Mouse (Mus musculus) midbrain, embryonic 11.5 days (tissue): ENCODE results near the gene Dld. TPM values are rescaled to one million over a fixed set of nuclear protein-coding genes. Genes with fewer than 3 reads are reported as not detected.

ENCODE experiments used
- ATAC-seq: fragments of 200-750 bp; cut with Nextera tagmentation; 2 replicates; pipeline ENCODE4 v1.8.0; 2017; ENCODE audit warnings: moderate TSS enrichment, moderate library complexity; ENCODE audit not compliant: low FRiP score
- DNase-seq: peaks from one replicate; pipeline ENCODE4 v3.0.0; 2015; ENCODE audit warnings: low spot score; ENCODE audit errors: missing footprints
- H3K27ac ChIP-seq: fragments of 300-500 bp; sonication (generic); 2 replicates; pipeline ENCODE4 v1.5.1; 2014; ENCODE audit warnings: low read depth, low read length
- H3K27me3 ChIP-seq: fragments of 300-500 bp; sonication (generic); 2 replicates; pipeline ENCODE4 v1.6.1; 2014; ENCODE audit warnings: mild to moderate bottlenecking, low read length, moderate library complexity, mixed read lengths; ENCODE audit not compliant: control insufficient read depth, insufficient read depth
- H3K36me3 ChIP-seq: fragments of 300-500 bp; sonication (generic); 2 replicates; pipeline ENCODE4 v1.6.1; 2014; ENCODE audit warnings: mild to moderate bottlenecking, low read length, moderate library complexity, mixed read lengths; ENCODE audit not compliant: control insufficient read depth, insufficient read depth
- H3K4me1 ChIP-seq: fragments of 300-500 bp; sonication (generic); 2 replicates; pipeline ENCODE4 v1.6.1; 2014; ENCODE audit warnings: low read length; ENCODE audit not compliant: control insufficient read depth, insufficient read depth
- H3K4me2 ChIP-seq: fragments of 300-500 bp; sonication (generic); 2 replicates; pipeline ENCODE4 v1.6.1; 2014; ENCODE audit warnings: mild to moderate bottlenecking, moderate library complexity
- H3K4me3 ChIP-seq: fragments of 300-500 bp; sonication (generic); 2 replicates; pipeline ENCODE4 v1.5.1; 2014; ENCODE audit warnings: low read depth, low read length
- H3K9ac ChIP-seq: fragments of 300-500 bp; sonication (generic); 2 replicates; pipeline ENCODE4 v1.6.1; 2014; ENCODE audit warnings: low read length
- H3K9me3 ChIP-seq: fragments of 300-500 bp; sonication (generic); 2 replicates; pipeline ENCODE4 v1.6.1; 2016; ENCODE audit warnings: low read length; ENCODE audit not compliant: control insufficient read depth
- WGBS: fragments of 180-500 bp; shearing (Covaris S2); extraction: QIAGEN DNeasy Blood & Tissue Kit; methylation state at CpG from one replicate; pipeline ENCODE4 v1.1.7; 2014; 5-methylcytosine and 5-hydroxymethylcytosine counted together
- polyA plus RNA-seq: library from polyadenylated mRNA; unstranded; fragments of >200 nt; fragmentation: Nextera tagmentation; extraction: Ambion mirVana; gene quantifications from 2 replicates; pipeline ENCODE4 v1.2.1, GENCODE M21; 2014

The Dld gene
- polyA plus RNA-seq, 1 experiment from 2014 or later, result 159 TPM

DNA sequence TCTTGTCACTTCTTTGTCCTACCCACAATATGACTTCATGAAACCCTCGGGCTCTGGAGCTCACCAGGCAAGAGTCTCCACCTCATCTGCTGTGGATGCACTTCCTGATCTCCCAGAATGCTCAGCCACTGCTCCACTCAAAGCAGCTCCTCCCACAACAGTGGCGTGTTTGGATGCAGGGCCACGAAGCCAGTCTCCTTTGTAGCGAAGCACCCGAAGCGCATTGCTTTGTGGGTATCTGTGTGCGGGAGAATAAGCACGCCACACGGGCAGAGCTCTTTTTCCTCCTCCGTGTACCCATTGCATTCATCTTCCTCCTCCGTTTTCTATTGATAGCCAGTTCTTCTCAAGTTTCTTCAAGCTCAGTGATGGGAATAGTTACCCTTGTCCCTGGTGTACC is 26.0 kb upstream of the Dld start:
- DNase-seq (peak; percentile 78), ATAC-seq (no peak)
- Histone ChIP-seq H3K27ac (no peak overlapping the region), H3K4me1 (no peaks in the 10 kb centered on the region), H3K36me3 (no peaks in the 10 kb centered on the region), H3K9me3 (no peaks in the 10 kb centered on the region), H3K4me3 (no peak overlapping the region), H3K27me3 (no peaks in the 10 kb centered on the region), H3K9ac (no peak overlapping the region), H3K4me2 (no peak overlapping the region)
- WGBS, result 87% methylated on average over 11 of the region's 11 CpGs

DNA sequence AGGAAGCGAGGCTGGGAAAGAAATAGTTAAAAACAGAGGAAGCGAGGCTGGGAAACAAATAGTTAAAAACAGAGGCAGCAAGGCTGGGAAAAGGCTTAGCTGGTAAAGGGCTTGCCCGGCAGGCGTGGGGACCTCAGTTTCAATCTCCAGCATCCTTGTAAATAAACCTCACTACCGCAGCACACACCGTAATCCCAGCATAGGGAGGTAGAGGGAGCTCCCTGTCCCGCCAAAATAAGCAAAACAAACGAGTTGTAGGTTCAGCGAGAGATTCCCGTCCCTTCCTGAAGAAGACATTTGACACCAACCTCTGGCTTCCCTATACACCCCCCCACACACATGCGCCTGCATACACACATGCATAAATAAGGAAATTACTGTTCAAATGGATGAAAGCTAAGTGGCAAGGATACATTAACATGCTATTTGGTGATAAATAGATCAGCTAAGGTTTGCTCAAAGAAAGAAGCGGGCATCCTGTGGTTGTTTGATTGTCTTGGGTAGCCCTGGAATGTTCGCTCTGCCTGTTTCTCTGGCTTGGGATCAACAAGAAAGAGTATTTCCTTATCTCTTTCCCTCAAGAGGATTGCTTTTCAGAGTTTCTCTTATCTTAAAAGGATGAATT is 25.2 kb upstream of the Dld start:
- no peaks in the 10 kb centered on the region for H3K36me3 ChIP-seq
- peak overlapping the region; percentile 42; the same call in 1 of the 2 replicates for H3K9ac ChIP-seq
- no peak for ATAC-seq
- peak overlapping the region; percentile 43 for H3K4me2 ChIP-seq
- no peaks in the 10 kb centered on the region for H3K27me3 ChIP-seq
- H3K4me1 ChIP-seq, result no peaks in the 10 kb centered on the region
- H3K4me3 ChIP-seq, result 0 out of 2 replicates have a peak overlapping the region, but pooled peaks have one; percentile 13
- no peak overlapping the region for H3K27ac ChIP-seq
- peak; percentile 91 for DNase-seq
- 18% methylated on average over 13 of the region's 13 CpGs for WGBS
- no peaks in the 10 kb centered on the region for H3K9me3 ChIP-seq

DNA sequence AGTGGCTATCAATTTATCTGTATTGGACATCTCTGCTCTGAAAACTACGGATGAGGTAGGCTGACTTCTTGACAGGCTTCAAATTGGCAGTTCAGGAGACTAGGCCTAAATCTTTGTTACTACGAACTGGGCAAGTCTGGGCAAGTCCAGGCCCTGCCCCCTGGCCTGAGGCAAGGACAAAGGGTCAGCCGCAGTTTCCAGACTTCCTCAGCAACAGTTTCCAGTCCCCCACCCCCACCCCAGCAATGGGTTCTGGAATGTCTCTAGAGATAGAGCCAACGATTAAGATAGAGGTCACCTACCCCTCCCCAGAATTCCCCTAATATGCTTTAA is 24.0 kb upstream of the Dld start:
- no peak overlapping the region for H3K4me3 ChIP-seq
- no peaks in the 10 kb centered on the region for H3K4me1 ChIP-seq
- no peak overlapping the region for H3K4me2 ChIP-seq
- no peak for DNase-seq
- no peaks in the 10 kb centered on the region for H3K36me3 ChIP-seq
- no peak overlapping the region for H3K9ac ChIP-seq
- no peak overlapping the region for H3K27ac ChIP-seq
- H3K27me3 ChIP-seq, result no peaks in the 10 kb centered on the region
- WGBS, result 80% methylated on average over 4 of the region's 4 CpGs
- ATAC-seq, result 0 out of 2 replicates have a peak, but pooled peaks have one; percentile 28
- H3K9me3 ChIP-seq, result no peaks in the 10 kb centered on the region

DNA sequence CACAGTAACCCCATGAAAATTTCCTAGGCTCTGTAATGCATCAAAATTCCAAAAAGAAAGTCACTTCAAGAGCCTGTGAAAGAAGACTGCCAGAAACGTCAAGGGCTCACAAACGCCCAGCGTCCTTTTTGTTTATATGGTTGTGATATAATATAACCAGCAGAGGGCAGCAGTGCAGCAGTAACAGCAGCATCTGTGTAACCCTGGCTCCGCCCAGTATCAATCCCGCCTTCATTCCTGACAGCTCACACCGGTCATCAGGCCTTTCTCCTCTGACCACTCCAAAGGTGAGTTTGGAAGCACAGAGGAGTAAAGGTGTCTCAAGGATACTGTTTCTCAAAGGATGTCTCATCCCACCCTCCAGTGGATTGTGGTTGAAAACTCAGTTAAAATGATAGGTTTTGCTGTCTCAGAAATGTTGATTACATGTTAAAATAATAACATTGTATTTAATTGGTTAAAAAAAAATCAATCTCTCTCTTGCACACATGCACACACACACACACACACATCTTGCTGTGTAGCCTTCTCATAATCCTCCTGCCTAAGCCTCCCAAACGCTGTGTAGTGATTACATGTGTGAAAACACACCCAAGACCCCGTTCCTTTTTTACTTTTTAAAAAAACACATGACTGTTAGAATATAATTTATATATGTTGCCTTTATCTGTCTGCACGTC is 23.5 kb upstream of the Dld start:
- WGBS, result 40% methylated on average over 9 of the region's 9 CpGs
- Histone ChIP-seq H3K27ac (no peak overlapping the region), H3K9ac (no peak overlapping the region), H3K4me2 (no peak overlapping the region), H3K4me3 (no peak overlapping the region), H3K4me1 (no peaks in the 10 kb centered on the region), H3K27me3 (no peaks in the 10 kb centered on the region), H3K9me3 (no peaks in the 10 kb centered on the region), H3K36me3 (no peaks in the 10 kb centered on the region)
- DNase-seq (peak; percentile 93), ATAC-seq (peak; percentile 81)

DNA sequence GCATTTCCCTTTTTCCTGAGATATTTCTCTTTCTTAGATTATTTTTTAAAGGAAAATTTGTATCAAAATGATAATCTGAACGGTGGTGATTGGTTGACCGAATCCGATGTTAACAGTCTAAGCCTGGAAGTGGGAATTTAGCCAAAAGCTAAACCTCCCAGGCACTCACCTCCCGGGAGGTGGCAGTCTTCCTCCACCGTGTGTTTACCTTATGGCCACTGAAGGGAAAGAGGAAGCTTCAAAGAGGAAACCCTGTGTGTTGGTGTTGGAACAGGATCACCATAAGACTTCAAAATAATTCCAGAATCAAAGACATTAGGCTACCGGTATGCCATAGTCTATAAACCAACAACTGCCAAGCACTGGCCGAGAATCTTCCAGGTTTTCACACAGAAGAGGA is 18.4 kb upstream of the Dld start:
- ATAC-seq, result no peak
- Histone ChIP-seq H3K36me3 (no peaks in the 10 kb centered on the region), H3K27ac (no peak overlapping the region), H3K9ac (no peak overlapping the region), H3K27me3 (no peaks in the 10 kb centered on the region), H3K4me3 (no peak overlapping the region), H3K4me2 (no peak overlapping the region), H3K9me3 (no peaks in the 10 kb centered on the region), H3K4me1 (no peaks in the 10 kb centered on the region)
- 89% methylated on average over 7 of the region's 7 CpGs for WGBS
- DNase-seq, result no peak

DNA sequence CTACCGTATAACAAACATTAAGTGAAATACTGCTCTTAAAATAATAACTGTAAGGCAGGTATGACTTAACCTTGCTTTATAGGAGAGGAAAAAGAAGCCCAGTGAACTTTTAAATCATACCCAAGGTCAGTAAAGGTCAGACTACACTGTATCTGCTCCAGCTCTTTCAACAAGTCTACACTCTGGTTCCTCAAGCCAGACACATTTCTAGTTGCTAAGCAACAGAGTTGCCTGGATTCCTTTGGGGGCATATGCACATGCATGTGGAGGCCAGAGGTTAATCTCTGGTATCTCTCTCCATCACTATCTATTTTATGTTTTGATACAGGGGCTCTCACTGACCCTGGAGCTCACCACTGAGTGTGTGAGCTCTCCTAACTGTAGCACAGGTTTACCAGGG is 17.9 kb upstream of the Dld start:
- no peak for DNase-seq
- WGBS, result 95% methylated on average over 1 of the region's 1 CpGs

DNA sequence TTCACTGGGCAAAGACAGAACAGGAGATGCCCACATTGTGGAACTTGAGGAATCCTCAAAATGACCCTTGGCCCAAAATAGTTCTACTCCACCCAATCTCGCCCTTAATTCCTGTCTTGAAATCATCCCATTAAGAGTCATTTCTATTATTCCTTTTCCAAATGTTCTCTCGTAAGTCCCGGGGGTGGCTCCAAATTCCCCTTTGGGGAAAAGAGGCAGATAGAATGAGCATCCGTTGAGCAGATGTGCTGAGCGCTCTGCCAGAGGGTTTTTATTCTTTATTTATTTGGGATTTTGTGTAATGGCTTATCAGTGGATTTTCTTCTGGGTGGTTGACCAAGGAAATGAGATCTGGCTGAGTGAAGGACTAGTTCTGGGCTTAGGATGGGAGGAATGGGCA is 16.5 kb upstream of the Dld start:
- Histone ChIP-seq H3K4me3 (no peak overlapping the region), H3K4me2 (no peak overlapping the region), H3K27ac (no peak overlapping the region), H3K4me1 (no peaks in the 10 kb centered on the region), H3K9ac (no peak overlapping the region), H3K9me3 (no peaks in the 10 kb centered on the region), H3K36me3 (no peaks in the 10 kb centered on the region), H3K27me3 (no peaks in the 10 kb centered on the region)
- ATAC-seq, result no peak
- 79% methylated on average over 5 of the region's 5 CpGs for WGBS
- no peak for DNase-seq

More for the DNA sequence above, 17.9 kb upstream of the Dld start:
- Histone ChIP-seq H3K4me2 (no peak overlapping the region), H3K4me3 (no peak overlapping the region), H3K9me3 (no peaks in the 10 kb centered on the region), H3K9ac (no peak overlapping the region), H3K27ac (no peak overlapping the region), H3K27me3 (no peaks in the 10 kb centered on the region), H3K4me1 (no peaks in the 10 kb centered on the region), H3K36me3 (no peaks in the 10 kb centered on the region)
- ATAC-seq, result no peak

DNA sequence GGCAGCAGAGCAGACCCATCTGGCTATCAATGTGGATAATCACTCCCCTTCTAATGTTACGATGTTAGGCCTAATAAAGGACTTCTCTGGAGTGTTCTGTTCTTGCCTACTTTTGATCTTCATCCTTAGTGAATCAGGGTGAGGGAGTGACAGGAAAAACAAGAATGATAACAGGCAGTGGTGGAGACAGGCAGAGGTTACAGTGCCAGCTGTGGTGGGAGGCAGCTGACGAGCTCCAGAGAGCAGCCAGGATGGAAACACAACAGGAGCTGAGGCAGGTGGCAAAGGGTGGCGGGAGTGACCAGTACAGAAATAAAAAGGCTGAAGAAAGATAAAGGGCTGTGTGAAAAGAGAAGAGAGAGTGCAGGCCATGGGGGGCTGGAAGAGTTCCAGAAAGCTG is 15.2 kb upstream of the Dld start:
- H3K4me2 ChIP-seq, result no peak overlapping the region
- no peak overlapping the region for H3K9ac ChIP-seq
- no peak overlapping the region for H3K4me3 ChIP-seq
- WGBS, result 86% methylated on average over 3 of the region's 3 CpGs
- no peaks in the 10 kb centered on the region for H3K27me3 ChIP-seq
- no peak for ATAC-seq
- no peak for DNase-seq
- no peaks in the 10 kb centered on the region for H3K36me3 ChIP-seq
- no peak overlapping the region for H3K27ac ChIP-seq
- no peaks in the 10 kb centered on the region for H3K4me1 ChIP-seq
- H3K9me3 ChIP-seq, result no peaks in the 10 kb centered on the region

DNA sequence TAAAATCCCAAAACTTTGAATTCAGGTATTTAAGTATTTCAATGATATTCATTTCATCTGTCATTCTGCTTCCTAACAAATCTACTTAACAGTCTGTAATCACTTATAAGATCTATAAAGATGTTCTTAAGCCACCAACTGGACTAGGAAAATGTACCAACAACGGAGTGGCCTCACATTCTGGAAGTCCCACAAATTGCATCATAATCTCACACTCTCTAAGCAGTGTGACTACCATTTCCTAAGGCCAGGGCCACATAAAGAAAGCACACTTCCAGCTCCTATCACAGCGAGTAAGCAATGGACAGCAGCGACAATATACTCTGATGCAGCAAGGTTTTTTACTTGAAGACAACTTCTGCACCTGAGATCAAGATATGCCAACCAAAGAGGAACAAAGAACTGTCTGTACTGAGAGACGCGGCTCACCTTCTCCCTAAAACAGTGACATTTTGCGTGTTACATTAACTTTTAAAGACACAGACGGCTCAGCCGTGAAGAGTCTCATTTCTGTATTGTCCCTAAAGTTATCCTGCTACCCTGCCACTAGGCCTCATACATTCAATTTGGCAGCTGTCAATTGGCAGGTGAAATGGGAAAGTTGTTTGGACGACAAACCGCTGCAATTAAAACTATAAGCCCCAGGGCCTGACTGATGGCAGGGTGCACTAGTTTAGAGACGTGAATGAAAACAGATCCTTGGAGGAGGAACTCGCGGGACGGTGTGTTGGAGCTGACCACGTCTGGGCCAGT is 886 bp downstream of the Dld start:
- H3K27ac ChIP-seq, result no peak overlapping the region

More for the DNA sequence above, 886 bp downstream of the Dld start:
- peak overlapping the region; percentile 97 for H3K4me3 ChIP-seq
- H3K4me1 ChIP-seq, result peaks cover 5% of the 10 kb centered on the region
- 31% methylated on average over 15 of the region's 15 CpGs for WGBS
- DNase-seq (peak; percentile 84), ATAC-seq (no peak; the same call in 1 of the 2 replicates)
- H3K27me3 ChIP-seq, result no peaks in the 10 kb centered on the region
- H3K9ac ChIP-seq, result peak overlapping the region; percentile 96
- peak overlapping the region; percentile 85 for H3K4me2 ChIP-seq
- H3K9me3 ChIP-seq, result no peaks in the 10 kb centered on the region
- peaks cover 4% of the 10 kb centered on the region; the same call in 1 of the 2 replicates for H3K36me3 ChIP-seq
